Mouse (Mus musculus) lung, adult 2 months (tissue): ENCODE data around the gene 1700010B08Rik.

Source experiments
- CTCF ChIP-seq: fragments of 200-500 bp; IDR thresholded peaks from 2 replicates; pipeline ENCODE4 v1.5.1; 2011; ENCODE audit warnings: mild to moderate bottlenecking, low read length, control low read depth; ENCODE audit not compliant: insufficient read depth
- POLR2A ChIP-seq: fragments of 200-500 bp; IDR thresholded peaks from 2 replicates; pipeline ENCODE4 v1.6.1; 2011; ENCODE audit warnings: low read depth, mild to moderate bottlenecking, control low read depth, low read length, borderline replicate concordance; ENCODE audit errors: extremely low read depth

DNA sequence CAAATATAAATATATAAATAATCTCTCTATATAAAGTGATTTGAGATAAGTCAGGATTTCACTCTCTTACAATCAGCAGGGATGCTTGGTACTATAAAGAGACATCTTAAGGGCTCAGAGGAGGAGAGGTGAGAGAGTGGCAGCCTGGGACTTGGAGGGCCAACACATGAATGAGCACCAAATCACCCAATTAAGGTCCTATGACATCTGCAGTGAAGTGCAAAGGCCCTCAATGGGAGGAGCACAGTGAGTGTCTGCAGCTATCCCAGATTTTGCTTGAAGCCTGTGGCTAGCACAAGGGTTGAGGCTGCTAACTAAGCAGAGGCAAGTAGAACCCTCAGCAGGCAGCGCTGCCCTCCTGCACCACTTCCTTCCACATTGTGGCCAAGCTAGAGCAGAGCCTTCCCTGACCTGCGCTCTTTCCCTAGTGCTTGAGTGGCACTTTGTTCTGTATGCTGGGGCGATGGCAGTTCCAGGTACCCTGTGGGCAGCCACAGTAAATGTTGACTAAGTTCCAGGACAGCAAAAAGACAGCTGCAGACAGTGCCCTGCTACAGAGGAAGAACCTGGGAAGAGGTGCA lies 33.3 kb upstream of the 1700010B08Rik start:
- TF ChIP-seq CTCF, result no peak
- no peak for TF ChIP-seq POLR2A
